Mouse (Mus musculus) G1E (cell line): ENCODE data around the gene Sec16a. TPM values are rescaled to one million over a fixed set of nuclear protein-coding genes. Genes with fewer than 3 reads are reported as not detected.

ENCODE experiments used
- ATAC-seq: 2 replicates; pipeline ENCODE4 v1.8.0; 2016; ENCODE audit warnings: mild to moderate bottlenecking; ENCODE audit not compliant: insufficient number of reproducible peaks, poor library complexity, low FRiP score, severe bottlenecking; ENCODE audit errors: extremely low read depth
- DNase-seq: peaks from one replicate; pipeline ENCODE4 v3.0.0; 2012; ENCODE audit warnings: low spot score
- H3K27me3 ChIP-seq: 2 replicates; pipeline ENCODE4 v1.6.1; 2012; ENCODE audit warnings: mild to moderate bottlenecking, low read length, inconsistent platforms; ENCODE audit not compliant: insufficient read depth
- H3K36me3 ChIP-seq: replicated peaks from 2 replicates; pipeline ENCODE3; 2012; ENCODE audit warnings: mild to moderate bottlenecking, inconsistent platforms
- H3K4me1 ChIP-seq: 2 replicates; pipeline ENCODE4 v1.6.1; 2012; ENCODE audit warnings: low read depth, low read length, inconsistent platforms, mixed read lengths; ENCODE audit not compliant: insufficient read depth
- H3K4me3 ChIP-seq: 2 replicates; pipeline ENCODE4 v1.5.1; 2012; ENCODE audit warnings: low read depth, mild to moderate bottlenecking, inconsistent platforms, low read length, moderate library complexity, mixed read lengths
- H3K9me3 ChIP-seq: replicated peaks from 2 replicates; pipeline ENCODE4 v1.6.1; 2012; ENCODE audit warnings: inconsistent platforms
- CTCF ChIP-seq: IDR thresholded peaks from 2 replicates; pipeline ENCODE4 v1.5.1; 2012; ENCODE audit warnings: low read depth, low read length, inconsistent platforms, mixed read lengths
- GATA1 ChIP-seq: IDR thresholded peaks from 2 replicates; pipeline ENCODE4 v1.6.1; 2012; ENCODE audit warnings: borderline replicate concordance, low read length, inconsistent platforms, mixed read lengths
- GATA2 ChIP-seq: IDR thresholded peaks from 2 replicates; pipeline ENCODE4 v1.6.1; 2012; ENCODE audit warnings: low read depth, low read length, inconsistent platforms, borderline replicate concordance
- POLR2AphosphoS5 ChIP-seq: IDR thresholded peaks from 2 replicates; pipeline ENCODE4 v1.6.1; 2012; ENCODE audit warnings: low read depth, low read length, inconsistent platforms; ENCODE audit not compliant: insufficient replicate concordance
- TAL1 ChIP-seq: conservative IDR thresholded peaks from 2 replicates; pipeline ENCODE4 v1.6.1; 2012; ENCODE audit warnings: low read depth, low read length, inconsistent platforms, mixed read lengths
- polyA plus RNA-seq: library from polyadenylated mRNA; stranded (reverse); fragments of >175 nt; gene quantifications from 2 replicates; pipeline ENCODE4 v1.2.3, GENCODE M21; 2012
- total RNA-seq, 2 experiments: library from RNA; stranded (forward) in 1 of 2; stranded (reverse) in 1 of 2; fragments of 200-1000 nt in 1 of 2; fragments of >200 nt in 1 of 2; fragmentation: Nextera tagmentation in 1 of 2; gene quantifications; 2 replicates each; pipeline ENCODE4 v1.2.3; 2014 to 2017

Gene Sec16a
- total and polyA plus RNA-seq, 3 experiments = 34.4 to 83.5 (median 37.8) TPM

GRCm38 (mm10) chr2:26483230-26483869 is 38.3 kb upstream of the Sec16a start:
- Histone ChIP-seq H3K36me3 (no peaks in the 10 kb centered on the region), H3K4me1 (peaks cover 18% of the 10 kb centered on the region), H3K9me3 (no peaks in the 10 kb centered on the region), H3K27me3 (peaks cover 34% of the 10 kb centered on the region), H3K4me3 (no peak overlapping the region; the same call in 1 of the 2 replicates)
- DNase-seq (peak; percentile 56), ATAC-seq (peak; percentile 15)
- TF ChIP-seq CTCF (no peak), GATA2 (no peak), POLR2AphosphoS5 (no peak), GATA1 (no peak), TAL1 (no peak)

DNA sequence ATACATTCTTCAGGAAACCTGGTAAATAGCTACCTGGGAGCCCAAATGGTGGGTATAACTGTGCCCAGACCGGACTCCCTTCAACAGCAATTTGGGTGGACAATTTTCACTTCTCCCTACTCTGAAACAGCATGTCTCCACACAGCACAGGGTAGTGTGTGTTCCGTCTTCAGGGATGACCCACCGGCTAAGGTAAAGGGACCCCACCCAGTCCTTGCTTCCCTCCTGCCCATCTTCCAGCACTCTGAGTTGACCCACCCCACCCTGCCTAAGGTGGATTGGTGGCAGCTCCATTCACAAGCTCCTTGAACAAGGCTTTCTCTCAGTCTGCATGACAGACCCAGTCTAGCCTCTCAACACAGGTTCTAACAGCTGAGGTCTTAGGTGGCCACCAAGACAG is 37.8 kb upstream of the Sec16a start:
- H3K4me3 ChIP-seq = no peak overlapping the region; the same call in 1 of the 2 replicates
- TF ChIP-seq GATA2 = no peak
- no peak for TF ChIP-seq TAL1
- no peak for TF ChIP-seq POLR2AphosphoS5
- no peak for TF ChIP-seq GATA1
- no peak for TF ChIP-seq CTCF
- peaks cover 18% of the 10 kb centered on the region for H3K4me1 ChIP-seq
- DNase-seq = no peak
- no peak for ATAC-seq
- peaks cover 32% of the 10 kb centered on the region for H3K27me3 ChIP-seq
- H3K9me3 ChIP-seq = no peaks in the 10 kb centered on the region
- H3K36me3 ChIP-seq = no peaks in the 10 kb centered on the region

DNA sequence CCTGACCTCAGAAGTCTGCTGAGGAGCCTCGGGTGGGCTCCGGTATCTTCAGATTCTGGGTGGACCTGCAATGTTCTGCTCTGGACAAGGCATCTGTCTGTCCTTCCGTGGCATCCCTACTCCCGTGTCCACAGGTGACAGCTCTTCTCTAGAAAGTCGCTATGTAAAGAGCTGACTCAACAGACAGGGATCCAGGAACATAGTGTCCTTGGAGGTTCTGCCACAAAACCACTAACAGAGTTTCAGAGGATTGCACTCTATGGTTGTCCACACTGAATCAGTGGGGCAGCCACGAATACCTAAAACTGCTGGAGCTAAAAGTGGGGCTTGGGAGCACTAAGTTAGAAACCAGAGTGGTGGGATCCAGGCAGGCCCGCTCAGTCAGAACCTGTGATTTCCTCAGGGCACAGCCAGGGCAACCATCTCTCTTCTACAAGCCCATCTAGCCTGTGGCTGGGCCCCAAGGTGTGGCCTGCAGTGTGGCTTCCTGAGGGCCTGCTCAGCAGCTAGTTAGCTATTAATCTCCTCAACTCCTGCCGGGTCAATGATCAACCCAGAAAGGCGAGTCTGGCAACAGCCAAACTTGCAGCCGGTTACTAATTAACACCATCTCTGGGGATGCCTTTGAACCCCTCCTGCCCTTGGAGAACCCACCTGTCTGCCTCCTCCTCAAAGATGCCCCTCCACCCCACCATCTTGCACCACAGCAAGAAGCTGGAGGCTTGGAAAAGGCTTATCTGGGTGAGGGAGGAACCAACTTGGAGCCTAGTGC is 36.9 kb upstream of the Sec16a start:
- Histone ChIP-seq H3K9me3 (no peaks in the 10 kb centered on the region), H3K4me1 (peaks cover 18% of the 10 kb centered on the region), H3K36me3 (no peaks in the 10 kb centered on the region), H3K27me3 (peaks cover 32% of the 10 kb centered on the region), H3K4me3 (no peak overlapping the region)
- TF ChIP-seq CTCF = no peak
- TF ChIP-seq GATA2 = no peak
- TF ChIP-seq TAL1 = no peak
- no peak for TF ChIP-seq POLR2AphosphoS5
- TF ChIP-seq GATA1 = no peak
- no peak for ATAC-seq
- DNase-seq = no peak

- TF ChIP-seq GATA2 = no peak
- no peak for TF ChIP-seq GATA1
- no peak for ATAC-seq
- H3K9me3 ChIP-seq = no peaks in the 10 kb centered on the region
These were observed 35.9 kb upstream of the Sec16a start for GRCm38 (mm10) chr2:26480911-26481310.

GRCm38 (mm10) chr2:26478685-26479205 is 33.7 kb upstream of the Sec16a start:
- ATAC-seq (no peak), DNase-seq (no peak)
- H3K9me3 ChIP-seq = no peaks in the 10 kb centered on the region
- H3K4me1 ChIP-seq = peaks cover 11% of the 10 kb centered on the region
- H3K4me3 ChIP-seq = no peak overlapping the region
- TF ChIP-seq CTCF = no peak
- no peak for TF ChIP-seq GATA1
- no peak for TF ChIP-seq GATA2
- no peak for TF ChIP-seq TAL1
- TF ChIP-seq POLR2AphosphoS5 = no peak
- peaks cover 37% of the 10 kb centered on the region for H3K27me3 ChIP-seq
- no peaks in the 10 kb centered on the region for H3K36me3 ChIP-seq

More at GRCm38 (mm10) chr2:26480911-26481310, 35.9 kb upstream of the Sec16a start:
- DNase-seq = no peak
- H3K27me3 ChIP-seq = peaks cover 34% of the 10 kb centered on the region
- H3K4me3 ChIP-seq = no peak overlapping the region
- peaks cover 18% of the 10 kb centered on the region for H3K4me1 ChIP-seq
- no peaks in the 10 kb centered on the region for H3K36me3 ChIP-seq

DNA sequence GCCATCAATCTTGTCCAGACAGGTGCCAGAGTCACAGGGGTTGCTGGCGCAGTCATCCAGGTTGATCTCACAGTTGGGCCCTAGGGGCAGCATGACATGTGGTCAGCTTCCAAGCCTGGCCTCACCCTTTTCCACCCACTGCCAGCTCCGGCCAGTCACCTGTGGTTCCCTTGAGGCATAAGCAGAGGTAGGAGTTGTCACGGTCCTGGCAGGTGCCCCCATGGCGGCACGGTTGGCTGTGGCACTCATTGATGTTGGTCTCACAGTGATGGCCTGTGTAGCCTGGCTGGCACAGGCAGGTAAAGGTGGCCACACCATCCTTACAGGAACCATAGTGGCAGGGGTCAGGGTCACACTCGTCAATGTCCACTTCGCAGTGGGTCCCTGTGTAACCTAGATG is 32.9 kb upstream of the Sec16a start:
- peaks cover 41% of the 10 kb centered on the region for H3K27me3 ChIP-seq
- ATAC-seq (no peak), DNase-seq (no peak)
- TF ChIP-seq GATA1 (no peak), CTCF (0 out of 2 replicates have a peak, but pooled peaks have one; percentile 3)
- no peaks in the 10 kb centered on the region for H3K36me3 ChIP-seq
- H3K4me1 ChIP-seq = peaks cover 5% of the 10 kb centered on the region; the same call in 1 of the 2 replicates
- no peaks in the 10 kb centered on the region for H3K9me3 ChIP-seq
- H3K4me3 ChIP-seq = no peak overlapping the region
